Mouse (Mus musculus): ENCODE measurements around the gene Art4.

DNA sequence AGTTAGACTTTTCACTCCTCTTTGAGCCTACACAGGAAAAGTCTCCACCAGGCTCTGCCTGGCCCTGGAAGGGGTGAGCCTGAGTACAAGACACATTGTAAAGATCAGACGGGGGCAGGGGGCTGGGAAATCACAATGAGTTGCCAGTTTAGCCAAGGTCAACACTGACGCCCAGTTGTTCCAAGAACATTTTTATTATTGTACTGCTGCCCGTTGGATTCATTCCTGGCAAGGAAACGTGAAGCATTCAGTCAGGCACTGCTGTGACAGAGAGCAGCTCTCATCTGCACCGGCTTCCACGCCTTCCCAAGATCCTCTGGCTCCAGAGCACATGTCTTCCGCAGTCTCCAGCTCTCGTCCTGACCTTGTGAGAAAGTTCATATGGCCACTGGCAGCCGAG is 30.3 kb upstream of the Art4 start:
- peak; percentile 66 for TF ChIP-seq POLR2A (IDR thresholded peaks at IDR 0.05; ENCODE audit: insufficient read depth, low read depth, low read length)
- no peak for TF ChIP-seq CTCF (IDR thresholded peaks at IDR 0.05)
- TF ChIP-seq EP300 (IDR thresholded peaks at IDR 0.05; ENCODE audit: insufficient read depth, low read depth, low read length): peak; percentile 95

All from heart, adult 2 months (tissue).